Mouse (Mus musculus) spleen, embryonic (tissue): ENCODE results near the gene Alg9.

Experiments used
- CTCF ChIA-PET: fragments of 350-600 bp; sonication (Branson Sonifier 250); formaldehyde crosslinking; loops from one replicate; lab custom pipeline; 2022; lab: Charles Lee

Alg9 gene

GRCm38 (mm10) chr9:50850271-50850670 lies 75.5 kb downstream of the Alg9 start:
- CTCF ChIA-PET = interaction anchor here (0.8 to 1.1 kb wide), 2 partner anchors 198 to 201 kb away, joined by 3 to 4 read pairs; no protein-coding TSS in a partner anchor

GRCm38 (mm10) chr9:50850713-50851112 lies 75.9 kb downstream of the Alg9 start:
- CTCF ChIA-PET = interaction anchor here (0.8 to 1.1 kb wide), 2 partner anchors 199 to 201 kb away, joined by 3 to 4 read pairs; no protein-coding TSS in a partner anchor

- CTCF ChIA-PET = interaction anchor here (0.6 kb wide), 2 partner anchors 118 to 185 kb away, joined by 3 read pairs; no protein-coding TSS in a partner anchor
Measured at GRCm38 (mm10) chr9:50852634-50853349, 78.0 kb downstream of the Alg9 start.

- CTCF ChIA-PET = interaction anchor here (0.6 to 1.1 kb wide), 3 partner anchors 13 to 303 kb away, joined by 3 to 6 read pairs (median 3); no protein-coding TSS in a partner anchor
Measured at GRCm38 (mm10) chr9:50854376-50854775, 79.6 kb downstream of the Alg9 start.

GRCm38 (mm10) chr9:50855133-50855766 lies 80.4 kb downstream of the Alg9 start:
- CTCF ChIA-PET = interaction anchor here (1.1 kb wide), 1 partner anchor 12 kb away, joined by 3 read pairs; no protein-coding TSS in a partner anchor

- CTCF ChIA-PET = no interaction called here
Measured at GRCm38 (mm10) chr9:50855780-50856179, 81.0 kb downstream of the Alg9 start.

GRCm38 (mm10) chr9:50856341-50857081 lies 81.7 kb downstream of the Alg9 start:
- CTCF ChIA-PET = no interaction called here

GRCm38 (mm10) chr9:50857082-50857641 lies 82.3 kb downstream of the Alg9 start:
- CTCF ChIA-PET = no interaction called here

GRCm38 (mm10) chr9:50858681-50859080 lies 83.9 kb downstream of the Alg9 start:
- CTCF ChIA-PET = no interaction called here

- CTCF ChIA-PET = no interaction called here
Measured at GRCm38 (mm10) chr9:50861119-50861839, 86.5 kb downstream of the Alg9 start.

GRCm38 (mm10) chr9:50863824-50864223 lies 89.0 kb downstream of the Alg9 start:
- CTCF ChIA-PET = no interaction called here

GRCm38 (mm10) chr9:50864877-50865276 lies 90.1 kb downstream of the Alg9 start:
- CTCF ChIA-PET = no interaction called here

- CTCF ChIA-PET = no interaction called here
Measured at GRCm38 (mm10) chr9:50865803-50866202, 91.0 kb downstream of the Alg9 start.

- CTCF ChIA-PET = interaction anchor here (1.4 kb wide), 1 partner anchor 13 kb away, joined by 3 read pairs; no protein-coding TSS in a partner anchor
Measured at GRCm38 (mm10) chr9:50867015-50867414, 92.2 kb downstream of the Alg9 start.

GRCm38 (mm10) chr9:50868182-50868581 lies 93.4 kb downstream of the Alg9 start:
- CTCF ChIA-PET = no interaction called here

GRCm38 (mm10) chr9:50873210-50873609 lies 98.4 kb downstream of the Alg9 start:
- CTCF ChIA-PET = no interaction called here

GRCm38 (mm10) chr9:50874031-50874430 lies 99.2 kb downstream of the Alg9 start:
- CTCF ChIA-PET = no interaction called here

GRCm38 (mm10) chr9:50875470-50875869 lies 100.7 kb downstream of the Alg9 start:
- CTCF ChIA-PET = interaction anchor here (0.6 kb wide), 1 partner anchor 364 kb away, joined by 10 read pairs; no protein-coding TSS in a partner anchor

- CTCF ChIA-PET = interaction anchor here (0.6 kb wide), 1 partner anchor 365 kb away, joined by 10 read pairs; no protein-coding TSS in a partner anchor
Measured at GRCm38 (mm10) chr9:50876287-50876686, 101.5 kb downstream of the Alg9 start.

- CTCF ChIA-PET = no interaction called here
Measured at GRCm38 (mm10) chr9:50877431-50877830, 102.6 kb downstream of the Alg9 start.

GRCm38 (mm10) chr9:50882183-50882582 lies 107.4 kb downstream of the Alg9 start:
- CTCF ChIA-PET = no interaction called here
